Mouse (Mus musculus) effector memory CD4-positive, alpha-beta T cell, adult 7 months (primary cell): ENCODE data around the gene Rab11b. TPM values are rescaled to one million over a fixed set of nuclear protein-coding genes. Genes with fewer than 3 reads are reported as not detected.

ENCODE experiments used
- polyA plus RNA-seq: library from polyadenylated mRNA; unstranded; fragments of 100-300 nt; shearing (Covaris generic); gene quantifications from one replicate; pipeline ENCODE4 v1.2.1, GENCODE M21; 2017

Gene Rab11b
- polyA plus RNA-seq = 316 TPM

DNA sequence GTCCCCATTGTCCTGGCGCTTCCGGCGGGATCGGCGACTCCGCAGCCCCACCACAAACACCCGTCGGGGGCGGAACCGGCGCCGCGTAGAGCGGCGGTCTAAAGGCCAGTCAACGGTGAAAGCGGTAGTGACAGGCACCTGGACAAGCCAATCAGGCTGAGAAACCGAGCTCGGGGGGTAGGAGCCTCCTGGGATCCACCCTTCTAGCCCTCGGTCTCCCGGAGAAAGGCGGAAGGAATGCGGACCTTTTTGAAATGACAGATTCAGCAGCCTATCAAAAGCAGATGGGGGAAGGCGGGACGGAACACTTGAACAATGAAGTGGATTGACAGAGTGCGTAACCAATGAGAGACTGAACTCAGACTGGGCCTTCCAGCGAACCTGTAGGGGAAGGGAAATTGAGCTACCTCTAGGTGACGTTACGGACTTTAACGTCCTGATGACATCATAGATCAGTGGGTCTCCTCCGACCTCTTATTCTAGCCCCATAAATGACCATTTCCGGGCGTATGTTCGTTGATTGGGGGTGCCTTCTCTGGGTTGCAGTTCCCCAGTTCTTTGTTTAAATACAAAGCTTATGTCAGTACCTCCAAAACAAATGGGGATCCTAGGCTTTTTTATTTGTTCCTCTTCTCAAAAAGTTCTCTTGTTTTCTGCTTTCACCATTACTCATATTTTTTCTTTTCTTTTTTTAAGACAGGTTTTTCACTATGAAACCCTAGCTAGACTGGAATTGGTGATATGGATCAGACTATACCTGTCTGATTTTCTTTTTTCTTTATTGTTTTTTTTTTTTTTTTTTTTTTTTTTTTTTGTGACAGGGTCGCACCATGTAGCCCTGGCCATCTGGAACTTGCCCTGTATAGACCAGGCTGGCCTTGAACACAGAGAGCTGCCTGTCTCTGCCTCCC lies at the start of gene Rab11b:
Rab11b (minus strand) TSS at position 276 of the 911 bp plus-strand sequence.

DNA sequence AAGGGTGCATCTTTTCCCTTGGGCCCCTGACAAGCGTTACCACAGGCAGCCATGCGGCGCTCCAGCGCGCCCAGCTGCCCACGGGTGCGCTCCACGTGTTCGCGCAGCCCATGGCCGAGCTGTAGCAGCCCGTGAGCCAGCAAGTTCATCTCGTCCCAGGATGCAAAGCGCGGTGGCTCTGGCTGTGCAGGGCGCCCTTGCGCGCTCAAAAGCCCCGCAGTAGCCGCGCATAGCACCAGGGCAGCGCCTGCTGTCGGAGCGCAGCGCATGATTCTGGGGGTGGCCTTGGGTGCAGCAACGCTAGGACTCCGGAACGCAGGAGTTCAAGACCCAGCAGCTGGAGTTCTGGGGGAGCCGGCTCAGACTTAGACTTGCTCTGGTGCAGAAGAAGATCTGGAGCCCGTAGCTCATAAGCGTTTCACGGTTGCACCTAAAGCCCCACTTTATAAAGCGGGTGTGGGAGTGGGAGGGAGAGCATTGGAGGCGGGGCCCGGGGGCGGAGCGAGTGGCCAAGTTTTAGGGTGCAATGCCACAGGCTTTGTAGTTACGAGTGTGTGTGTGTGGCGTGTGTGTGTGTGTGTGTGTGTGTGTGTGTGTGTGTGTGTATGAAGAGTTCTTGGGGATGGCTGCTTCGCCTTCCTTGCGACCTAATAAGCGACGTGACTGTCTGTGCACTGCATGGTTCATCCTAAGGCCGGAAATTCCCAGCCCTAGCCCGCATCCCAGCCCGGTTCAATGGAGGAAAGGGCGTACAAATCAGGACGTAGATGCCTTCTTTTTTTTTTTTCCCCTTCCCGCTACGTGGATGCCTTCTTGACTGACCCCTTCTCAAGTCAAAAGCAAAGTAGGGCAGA lies 21.0 kb upstream of the Rab11b start, which contains the start of gene Angptl4:
Angptl4 (minus strand) TSS at position 707 of the 854 bp plus-strand sequence.

DNA sequence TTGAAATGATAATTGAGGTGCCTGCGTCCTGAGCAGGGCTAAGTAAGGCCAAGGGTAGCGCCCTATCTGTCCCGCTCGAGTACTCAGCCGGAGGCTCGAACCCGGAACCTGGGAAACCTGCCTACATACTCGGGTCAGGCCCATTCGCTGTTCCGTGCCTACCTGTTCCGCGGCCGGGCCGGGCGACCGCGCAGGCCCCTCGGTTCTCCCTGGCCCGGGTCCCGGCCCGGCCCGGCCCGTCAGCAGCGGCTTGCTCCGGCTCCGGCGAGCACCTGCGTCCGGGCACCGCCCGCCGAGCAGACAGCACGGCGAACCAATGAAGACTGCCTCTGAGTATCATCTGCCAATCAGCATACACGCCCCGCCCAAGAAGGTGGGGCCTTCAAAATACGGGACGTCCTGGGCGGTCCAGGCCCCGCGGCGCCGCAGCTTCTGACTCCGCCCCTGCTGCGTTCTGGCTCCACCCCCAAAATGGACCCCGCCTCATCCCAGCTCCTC lies 41.9 kb downstream of the Rab11b start, which contains the start of gene March2:
March2 (minus strand) TSS at position 287 of the 498 bp plus-strand sequence.

Other genes starting within 250 kb of the Rab11b start
- 104 TPM for gene Adamts10, start 236.3 kb downstream of the Rab11b start, polyA plus RNA-seq
- gene Myo1f, start 204.8 kb downstream of the Rab11b start, polyA plus RNA-seq = 198 TPM
- gene Zfp414, start 131.4 kb downstream of the Rab11b start, polyA plus RNA-seq = 32.3 TPM
- 0.33 TPM for gene Pram1, start 122.5 kb downstream of the Rab11b start, polyA plus RNA-seq
- gene Hnrnpm, start 73.7 kb downstream of the Rab11b start, polyA plus RNA-seq = 324 TPM
- 96.9 TPM for gene March2, start 41.9 kb downstream of the Rab11b start, polyA plus RNA-seq
- 1.1 TPM for gene Angptl4, start 21.3 kb upstream of the Rab11b start, polyA plus RNA-seq
- gene Kank3, start 50.0 kb upstream of the Rab11b start, polyA plus RNA-seq = 4.4 TPM
- 951 TPM for gene Rps28, start 64.0 kb upstream of the Rab11b start, polyA plus RNA-seq
- 204 TPM for gene Ndufa7, start 64.0 kb upstream of the Rab11b start, polyA plus RNA-seq
- 15.4 TPM for gene Cd320, start 82.6 kb upstream of the Rab11b start, polyA plus RNA-seq
- gene Gm7029, start 113.3 kb upstream of the Rab11b start, polyA plus RNA-seq = not detected
- gene Kifc1, start 130.1 kb upstream of the Rab11b start, polyA plus RNA-seq = not detected
- gene Platr17, start 144.6 kb upstream of the Rab11b start, polyA plus RNA-seq = 1.1 TPM
- 50.2 TPM for gene Daxx, start 148.9 kb upstream of the Rab11b start, polyA plus RNA-seq
- gene Tapbp, start 155.4 kb upstream of the Rab11b start, polyA plus RNA-seq = 361 TPM
- 17.3 TPM for gene Zbtb22, start 155.4 kb upstream of the Rab11b start, polyA plus RNA-seq
- 79.3 TPM for gene Rgl2, start 169.0 kb upstream of the Rab11b start, polyA plus RNA-seq
- gene Pfdn6, start 179.8 kb upstream of the Rab11b start, polyA plus RNA-seq = 83.9 TPM
- gene Wdr46, start 180.1 kb upstream of the Rab11b start, polyA plus RNA-seq = 39.0 TPM
- gene B3galt4, start 191.0 kb upstream of the Rab11b start, polyA plus RNA-seq = 8.6 TPM
- gene Vps52, start 195.3 kb upstream of the Rab11b start, polyA plus RNA-seq = 38.1 TPM
- gene Rps18, start 195.5 kb upstream of the Rab11b start, polyA plus RNA-seq = 2,394 TPM
- 13,530 TPM for gene H2-K1, start 239.8 kb upstream of the Rab11b start, polyA plus RNA-seq